9 mouse cellular contexts compared by ENCODE assay signal in genomic region chr2:163471136-163471535, GRCm38 (mm10). TPM values are rescaled to one million over a fixed set of nuclear protein-coding genes. Genes with fewer than 3 reads are reported as not detected.
DNase-seq lines count a peak whose midpoint lies in the region; ATAC-seq lines count a peak whose summit lies in the region.
"Had no signal": no experiment of that assay in that cellular context is flagged by ENCODE, and none has a peak within 500 bp of the region (broad histone marks: within the 10 kb centered on the region; RNA-seq: fewer than 3 reads in every experiment).

No protein-coding gene starts in this region.

- peak overlapping the region; percentile 73; the same call in 1 of the 2 replicates for H3K4me3 ChIP-seq in neural tube, embryonic 11.5 days (ENCODE audit: low read depth, low read length)
- peak overlapping the region; percentile 72; the same call in 1 of the 2 replicates for H3K4me3 ChIP-seq in forebrain, embryonic 13.5 days
- H3K4me3 ChIP-seq in intestine, embryonic 15.5 days (replicated peaks): peak overlapping the region; percentile 94; the same call in 1 of the 2 replicates
- H3K4me3 ChIP-seq in neural tube, embryonic 14.5 days (ENCODE audit: low read depth, low read length): no peak overlapping the region

- no peak for DNase-seq in neural tube, embryonic 11.5 days (ENCODE audit: low spot score)
- no peak for DNase-seq in neural tube, embryonic 10.5 days (ENCODE audit: extremely low spot score, low spot score)
- no peak for DNase-seq in embryo, embryonic 11 days
- DNase-seq in gastrocnemius, postnatal 36 days: no peak

- H3K27me3 ChIP-seq in neural tube, embryonic 11.5 days (ENCODE audit: control insufficient read depth, insufficient read depth, low read length): no peaks in the 10 kb centered on the region
- H3K27me3 ChIP-seq in forebrain, embryonic 13.5 days: no peaks in the 10 kb centered on the region
- no peaks in the 10 kb centered on the region for H3K27me3 ChIP-seq in intestine, embryonic 15.5 days (replicated peaks)
- H3K27me3 ChIP-seq in neural tube, embryonic 14.5 days (ENCODE audit: control insufficient read depth, insufficient read depth, low read length): no peaks in the 10 kb centered on the region

- peak overlapping the region; percentile 8; the same call in 1 of the 2 replicates for H3K4me2 ChIP-seq in neural tube, embryonic 11.5 days (ENCODE audit: low read depth)
- peak overlapping the region; percentile 78 for H3K4me2 ChIP-seq in forebrain, embryonic 13.5 days
- peak overlapping the region; percentile 81 for H3K4me2 ChIP-seq in intestine, embryonic 15.5 days (replicated peaks)
- H3K4me2 ChIP-seq in neural tube, embryonic 14.5 days (ENCODE audit: low read depth, low read length): peak overlapping the region; percentile 85; the same call in 1 of the 2 replicates

- intact Hi-C loops in gastrocnemius, postnatal 36 days (cut with DNase I): loop anchor here (5.0 kb wide), 1 partner anchor 49 kb away; the partner anchor contains the start of gene Oser1

- H3K27ac ChIP-seq in neural tube, embryonic 11.5 days (ENCODE audit: low read depth, low read length): no peak overlapping the region
- no peak overlapping the region for H3K27ac ChIP-seq in forebrain, embryonic 13.5 days
- no peak overlapping the region for H3K27ac ChIP-seq in intestine, embryonic 15.5 days
- no peak overlapping the region for H3K27ac ChIP-seq in neural tube, embryonic 14.5 days (ENCODE audit: low read depth, low read length)

- WGBS in neural tube, embryonic 11.5 days: 72% methylated on average over 3 of the region's 3 CpGs
- WGBS in forebrain, embryonic 13.5 days: 65% methylated on average over 3 of the region's 3 CpGs
- WGBS in intestine, embryonic 15.5 days: 75% methylated on average over 3 of the region's 3 CpGs
- WGBS in neural tube, embryonic 14.5 days: 51% methylated on average over 3 of the region's 3 CpGs

- no peaks in the 10 kb centered on the region for H3K9me3 ChIP-seq in neural tube, embryonic 11.5 days (ENCODE audit: control insufficient read depth, low read length)
- no peaks in the 10 kb centered on the region for H3K9me3 ChIP-seq in forebrain, embryonic 13.5 days (replicated peaks)
- no peaks in the 10 kb centered on the region for H3K9me3 ChIP-seq in intestine, embryonic 15.5 days
- H3K9me3 ChIP-seq in neural tube, embryonic 14.5 days (ENCODE audit: control insufficient read depth, low read length): no peaks in the 10 kb centered on the region

- no peak overlapping the region for H3K9ac ChIP-seq in neural tube, embryonic 11.5 days (ENCODE audit: low read length)
- 0 out of 2 replicates have a peak overlapping the region, but pooled peaks have one; percentile 84 for H3K9ac ChIP-seq in forebrain, embryonic 13.5 days
- H3K9ac ChIP-seq in intestine, embryonic 15.5 days: no peak overlapping the region
- H3K9ac ChIP-seq in neural tube, embryonic 14.5 days (replicated peaks; ENCODE audit: low read depth, low read length): no peak overlapping the region

- H3K4me1 ChIP-seq in neural tube, embryonic 11.5 days (ENCODE audit: control insufficient read depth, insufficient read depth, low read length): peaks cover 6% of the 10 kb centered on the region; the same call in 1 of the 2 replicates
- H3K4me1 ChIP-seq in forebrain, embryonic 13.5 days: peaks cover 12% of the 10 kb centered on the region
- peaks cover 7% of the 10 kb centered on the region for H3K4me1 ChIP-seq in intestine, embryonic 15.5 days (replicated peaks)
- 0 out of 2 replicates have a peak, but pooled peaks cover 4% of the 10 kb centered on the region for H3K4me1 ChIP-seq in neural tube, embryonic 14.5 days (ENCODE audit: control insufficient read depth, insufficient read depth, low read length)

- no peak for ATAC-seq in neural tube, embryonic 11.5 days (ENCODE audit: insufficient read depth, low FRiP score, low TSS enrichment)
- ATAC-seq in forebrain, embryonic 13.5 days: no peak
- ATAC-seq in intestine, embryonic 15.5 days: no peak
- no peak for ATAC-seq in neural tube, embryonic 14.5 days (ENCODE audit: low read depth)
- no peak for ATAC-seq in monocyte, adult 5-6 weeks (replicated peaks; ENCODE audit: insufficient number of reproducible peaks, low FRiP score, low TSS enrichment, poor library complexity, severe bottlenecking)

- H3K36me3 ChIP-seq in neural tube, embryonic 11.5 days (ENCODE audit: control insufficient read depth, insufficient read depth, low read length): no peaks in the 10 kb centered on the region
- H3K36me3 ChIP-seq in forebrain, embryonic 13.5 days (ENCODE audit: poor library complexity, severe bottlenecking): peaks cover 35% of the 10 kb centered on the region
- peaks cover 13% of the 10 kb centered on the region for H3K36me3 ChIP-seq in intestine, embryonic 15.5 days
- peaks cover 22% of the 10 kb centered on the region for H3K36me3 ChIP-seq in neural tube, embryonic 14.5 days (ENCODE audit: control insufficient read depth, insufficient read depth, low read length)

RNA-seq across cellular contexts. Expression of gene Fitm2, which starts 1.3 kb away (rescaled TPM):
- 12.7 and 13.9 TPM in 2 replicates for polyA plus RNA-seq in neural tube, embryonic 11.5 days (2014; fragmentation: Nextera tagmentation; extraction: Ambion mirVana)
- polyA plus RNA-seq in forebrain, embryonic 13.5 days (2015; fragmentation: Nextera tagmentation; extraction: Ambion mirVana): 10.2 and 11.0 TPM in 2 replicates
- polyA plus RNA-seq in intestine, embryonic 15.5 days (2015; fragmentation: Nextera tagmentation; extraction: Ambion mirVana): 10.4 and 10.8 TPM in 2 replicates
- 16.2 and 18.8 TPM in 2 replicates for polyA plus RNA-seq in neural tube, embryonic 14.5 days (2014; fragmentation: Nextera tagmentation; extraction: Ambion mirVana)
- 2.2 to 3.4 TPM (median 3.2 TPM) in 3 replicates for total RNA-seq in monocyte, adult 5-6 weeks (2017)
- total RNA-seq in gastrocnemius, postnatal 36 days (2021): 10 to 100 TPM; 70.2 to 84.3 TPM

RNA-seq across cellular contexts. Expression of gene R3hdml, which starts 21.0 kb away (rescaled TPM):
- polyA plus RNA-seq in neural tube, embryonic 11.5 days (2014; fragmentation: Nextera tagmentation; extraction: Ambion mirVana): 0.28 and 0.37 TPM in 2 replicates
- 0.16 TPM in 1 of 2 replicates, not detected in the other for polyA plus RNA-seq in forebrain, embryonic 13.5 days (2015; fragmentation: Nextera tagmentation; extraction: Ambion mirVana)
- polyA plus RNA-seq in intestine, embryonic 15.5 days (2015; fragmentation: Nextera tagmentation; extraction: Ambion mirVana): 0.35 and 0.39 TPM in 2 replicates
- 0.19 TPM in 1 of 2 replicates, not detected in the other for polyA plus RNA-seq in neural tube, embryonic 14.5 days (2014; fragmentation: Nextera tagmentation; extraction: Ambion mirVana)
- not detected in 3 replicates for total RNA-seq in monocyte, adult 5-6 weeks (2017)
- total RNA-seq in gastrocnemius, postnatal 36 days (2021): not detected
- polyA plus RNA-seq: spleen, adult 2 months had no signal

RNA-seq across cellular contexts. Expression of gene Gdap1l1, which starts 32.9 kb away (rescaled TPM):
- polyA plus RNA-seq in neural tube, embryonic 11.5 days (2014; fragmentation: Nextera tagmentation; extraction: Ambion mirVana): 50.4 and 53.8 TPM in 2 replicates
- 79.5 and 82.0 TPM in 2 replicates for polyA plus RNA-seq in forebrain, embryonic 13.5 days (2015; fragmentation: Nextera tagmentation; extraction: Ambion mirVana)
- 5.9 and 6.1 TPM in 2 replicates for polyA plus RNA-seq in intestine, embryonic 15.5 days (2015; fragmentation: Nextera tagmentation; extraction: Ambion mirVana)
- 115 and 129 TPM in 2 replicates for polyA plus RNA-seq in neural tube, embryonic 14.5 days (2014; fragmentation: Nextera tagmentation; extraction: Ambion mirVana)
- not detected in 3 replicates for total RNA-seq in monocyte, adult 5-6 weeks (2017)
- total RNA-seq in gastrocnemius, postnatal 36 days (2021): not detected

RNA-seq across cellular contexts. Expression of gene Hnf4a, which starts 35.5 kb away (rescaled TPM):
- polyA plus RNA-seq in neural tube, embryonic 11.5 days (2014; fragmentation: Nextera tagmentation; extraction: Ambion mirVana): not detected in 2 replicates
- polyA plus RNA-seq in forebrain, embryonic 13.5 days (2015; fragmentation: Nextera tagmentation; extraction: Ambion mirVana): not detected in 2 replicates
- polyA plus RNA-seq in intestine, embryonic 15.5 days (2015; fragmentation: Nextera tagmentation; extraction: Ambion mirVana): 85.1 and 85.9 TPM in 2 replicates
- not detected in 2 replicates for polyA plus RNA-seq in neural tube, embryonic 14.5 days (2014; fragmentation: Nextera tagmentation; extraction: Ambion mirVana)
- not detected in 3 replicates for total RNA-seq in monocyte, adult 5-6 weeks (2017)
- total RNA-seq in gastrocnemius, postnatal 36 days (2021): not detected

RNA-seq across cellular contexts. Expression of gene Oser1, which starts 46.6 kb away (rescaled TPM):
- polyA plus RNA-seq in neural tube, embryonic 11.5 days (2014; fragmentation: Nextera tagmentation; extraction: Ambion mirVana): 85.4 and 86.7 TPM in 2 replicates
- 80.1 and 83.3 TPM in 2 replicates for polyA plus RNA-seq in forebrain, embryonic 13.5 days (2015; fragmentation: Nextera tagmentation; extraction: Ambion mirVana)
- 83.2 and 87.4 TPM in 2 replicates for polyA plus RNA-seq in intestine, embryonic 15.5 days (2015; fragmentation: Nextera tagmentation; extraction: Ambion mirVana)
- polyA plus RNA-seq in neural tube, embryonic 14.5 days (2014; fragmentation: Nextera tagmentation; extraction: Ambion mirVana): 78.9 and 79.3 TPM in 2 replicates
- 88.1 to 169 TPM (median 163 TPM) in 3 replicates for total RNA-seq in monocyte, adult 5-6 weeks (2017)
- total RNA-seq in gastrocnemius, postnatal 36 days (2021): 10 to 100 TPM; 31.3 to 32.4 TPM

Comparison
In these comparisons a context has a peak if more than half of its experiments do, and no peak if none do; other contexts are left out.
1. H3K4me2 ChIP-seq: peak in every context shown above with its lines; median percentile 85 in neural tube, embryonic 14.5 days; 81 in intestine, embryonic 15.5 days; 78 in forebrain, embryonic 13.5 days; 8 in neural tube, embryonic 11.5 days.